Mouse (Mus musculus) cerebellum, postnatal 4 days (tissue): Measurements from ENCODE around the gene Gm14085.
"Not testable (repeated sequence)": the region's sequence is repeated elsewhere in the genome, so short reads cannot be mapped to it uniquely, and the experiment has no call there.

ENCODE experiments used
- DNase-seq, 2 experiments: peaks; one replicate each; pipeline ENCODE4 v3.0.0; 2022; ENCODE audit warnings: low spot score in 2 of 2, mixed read lengths in 1 of 2

The Gm14085 gene

DNA sequence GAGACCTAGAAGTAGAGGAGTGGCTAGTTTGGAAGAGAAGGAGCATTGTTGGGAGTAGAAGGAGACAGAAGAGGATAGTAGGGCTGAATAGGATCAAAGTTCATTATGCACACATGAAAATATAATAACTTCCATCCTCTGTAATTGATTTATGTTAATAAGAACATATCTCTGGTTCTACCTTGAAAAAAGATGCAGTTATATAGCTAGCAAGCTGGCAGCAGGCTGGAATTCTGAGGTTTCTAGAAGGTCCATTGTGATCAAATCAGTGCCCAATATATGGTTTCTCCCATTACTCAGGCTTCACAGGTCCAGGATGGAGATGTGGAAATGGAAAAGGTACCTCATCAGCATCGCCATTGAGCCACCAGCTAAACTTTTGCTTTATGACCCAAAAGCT lies at the start of gene Gm14085:
TSS of gene Gm14085 (plus strand) at position 301 of the 400 bp plus-strand sequence.
- no peak for DNase-seq

DNA sequence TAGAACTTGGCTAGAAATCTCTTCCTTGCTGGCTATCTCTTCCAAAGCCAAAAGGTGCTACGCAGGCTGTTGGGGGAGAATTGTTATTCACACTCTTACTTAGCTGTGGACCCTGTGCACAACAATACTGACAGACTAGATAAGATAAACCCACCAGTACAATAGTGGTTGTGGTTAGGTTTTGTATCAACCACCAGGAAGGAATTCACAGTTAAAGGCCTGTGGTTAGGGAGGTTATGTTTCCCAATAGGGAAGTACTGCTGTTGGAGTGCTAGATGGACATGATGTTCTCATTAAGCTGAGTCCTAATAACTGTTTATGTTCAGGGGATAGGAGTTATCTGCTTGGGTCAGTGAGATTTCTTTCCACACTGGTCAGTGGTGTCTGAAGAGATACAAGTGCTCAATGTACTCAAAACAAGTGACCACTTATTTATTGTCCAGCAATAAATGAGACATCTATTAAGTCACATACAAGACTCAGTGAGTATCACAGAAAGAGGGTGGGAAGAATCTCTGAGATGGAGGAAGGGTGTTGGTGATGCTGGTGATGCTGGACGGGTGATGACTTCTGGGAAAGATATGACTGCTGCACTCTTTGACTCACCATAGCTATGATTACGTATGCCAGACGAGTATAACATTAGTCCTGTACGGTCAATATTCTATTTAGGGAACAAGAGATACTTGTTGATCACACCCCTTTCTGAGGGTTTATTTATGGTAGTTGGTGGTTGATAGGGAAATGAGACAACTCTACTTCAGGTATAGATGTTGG lies 45.8 kb upstream of the Gm14085 start:
- not testable (repeated sequence) for DNase-seq

DNA sequence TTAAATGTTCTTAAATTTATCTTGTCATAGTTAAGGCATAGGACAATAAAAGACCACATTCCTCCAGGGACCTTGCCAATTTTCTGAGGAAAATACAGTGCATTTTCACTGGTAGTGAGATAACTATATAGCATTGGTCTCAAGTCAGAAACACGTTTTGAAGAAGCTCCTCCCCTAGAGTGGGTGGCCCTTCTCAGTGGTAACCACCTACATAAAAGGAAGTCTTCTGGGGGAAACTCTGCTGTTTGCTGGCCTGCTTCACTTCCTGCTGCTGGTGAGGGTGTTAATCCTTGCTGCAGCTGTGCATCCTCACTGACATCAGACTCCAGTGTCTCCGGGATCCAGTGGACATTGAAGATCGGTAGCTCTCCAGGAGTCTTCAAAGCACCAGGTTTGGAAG lies 44.2 kb upstream of the Gm14085 start:
- not testable (repeated sequence) for DNase-seq

DNA sequence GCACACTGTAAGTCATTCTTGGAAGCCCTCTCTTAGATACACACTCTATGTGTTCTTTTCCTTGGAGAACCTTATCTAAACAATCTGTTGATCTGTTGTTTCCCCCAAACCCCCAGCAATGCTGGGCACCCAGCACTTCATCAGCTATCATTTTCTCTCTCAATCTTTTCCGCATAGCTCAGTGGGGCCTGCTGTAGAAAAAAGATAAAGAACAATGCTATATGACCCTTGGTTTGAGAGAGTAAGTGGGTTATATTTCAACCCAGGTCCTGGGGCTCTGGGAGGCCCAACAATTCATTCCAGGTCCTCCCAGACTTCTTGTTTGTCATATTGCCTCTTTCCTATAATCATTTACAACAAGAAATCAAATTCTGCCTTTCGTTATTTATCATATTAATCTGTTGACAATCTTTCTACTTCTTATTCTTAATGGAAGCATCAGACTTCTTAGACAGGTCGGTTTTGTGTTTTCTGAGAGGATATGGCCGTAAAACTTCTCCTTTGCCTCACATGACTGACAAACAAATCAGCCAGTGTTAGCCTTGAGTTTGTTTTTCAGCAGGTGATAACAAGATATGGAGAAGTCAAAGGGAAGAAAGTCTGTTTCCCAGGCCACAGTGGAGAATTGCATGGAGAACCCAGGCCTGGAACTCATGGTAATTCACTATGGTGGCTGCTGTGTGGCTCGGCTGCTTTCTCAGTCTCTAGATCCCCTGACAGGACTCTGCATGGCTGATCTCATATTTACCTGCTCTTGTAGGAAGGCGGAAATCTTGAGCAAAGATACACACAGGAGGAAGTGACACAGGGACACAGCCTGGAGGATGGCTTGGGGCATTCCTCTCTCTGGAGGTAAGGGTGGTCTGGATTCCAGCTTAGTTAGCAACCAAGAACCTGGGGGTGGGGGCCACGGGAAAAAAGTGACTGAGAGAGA lies 43.5 kb upstream of the Gm14085 start:
- no peak for DNase-seq

DNA sequence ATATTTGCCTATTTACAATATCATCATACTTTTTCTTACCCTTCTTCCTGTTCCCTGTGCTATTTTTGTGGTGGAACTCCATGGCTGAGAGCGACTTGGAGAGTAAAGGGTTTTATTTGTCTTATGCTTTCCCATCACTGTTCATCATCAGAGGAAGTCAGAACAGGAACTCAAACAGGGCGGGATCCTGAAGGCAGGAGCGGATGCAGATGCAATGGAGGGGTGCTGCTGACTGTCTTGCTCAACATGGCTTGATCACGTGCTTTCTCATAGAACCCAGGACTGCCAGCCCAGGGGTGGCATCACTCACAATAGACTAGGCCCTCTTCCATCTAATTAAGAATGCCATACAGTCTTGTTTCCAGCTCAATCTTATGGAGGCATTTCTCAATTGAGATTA lies 34.4 kb upstream of the Gm14085 start:
- DNase-seq: no peak

DNA sequence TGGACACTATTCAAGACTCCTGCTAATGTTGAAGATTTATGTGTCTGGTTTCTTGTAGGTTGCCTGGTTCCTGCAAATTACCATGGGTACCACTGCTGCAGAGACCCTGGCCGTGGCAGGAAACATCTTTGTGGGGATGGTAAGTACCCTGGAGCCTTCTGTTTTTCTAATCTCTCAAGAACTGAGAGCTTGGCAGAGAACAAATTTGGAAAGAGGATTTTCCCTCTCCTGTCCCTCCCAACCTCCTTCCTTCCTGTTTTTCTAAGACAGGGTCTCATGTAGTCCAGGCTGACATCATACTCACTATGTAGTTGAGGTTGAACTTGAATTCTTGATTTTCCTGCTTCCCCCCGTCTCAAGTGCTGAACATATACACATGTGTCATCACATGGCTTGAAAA lies 32.3 kb upstream of the Gm14085 start:
- DNase-seq: no peak

DNA sequence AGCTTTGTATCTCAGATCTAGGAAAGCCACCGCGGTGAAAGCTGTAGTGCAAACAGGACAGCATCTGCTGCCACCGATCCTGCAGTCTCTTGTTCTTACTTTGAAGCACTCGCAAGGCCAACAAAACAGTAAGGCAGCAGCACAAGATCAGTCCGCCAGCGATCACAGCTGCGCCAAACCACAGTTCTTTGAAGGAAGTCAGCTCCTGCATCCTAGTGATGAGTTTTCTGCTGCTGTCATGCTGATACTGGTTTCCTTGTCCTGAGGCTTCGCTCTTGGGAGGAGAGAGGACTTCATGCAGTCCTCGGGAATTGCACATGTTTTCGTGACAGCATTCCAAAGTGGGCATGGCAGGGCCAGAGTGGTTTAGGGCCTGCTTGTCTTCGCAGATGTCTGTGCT lies 17.8 kb upstream of the Gm14085 start:
- DNase-seq: peak in 1 of 2 experiments; percentile 1

DNA sequence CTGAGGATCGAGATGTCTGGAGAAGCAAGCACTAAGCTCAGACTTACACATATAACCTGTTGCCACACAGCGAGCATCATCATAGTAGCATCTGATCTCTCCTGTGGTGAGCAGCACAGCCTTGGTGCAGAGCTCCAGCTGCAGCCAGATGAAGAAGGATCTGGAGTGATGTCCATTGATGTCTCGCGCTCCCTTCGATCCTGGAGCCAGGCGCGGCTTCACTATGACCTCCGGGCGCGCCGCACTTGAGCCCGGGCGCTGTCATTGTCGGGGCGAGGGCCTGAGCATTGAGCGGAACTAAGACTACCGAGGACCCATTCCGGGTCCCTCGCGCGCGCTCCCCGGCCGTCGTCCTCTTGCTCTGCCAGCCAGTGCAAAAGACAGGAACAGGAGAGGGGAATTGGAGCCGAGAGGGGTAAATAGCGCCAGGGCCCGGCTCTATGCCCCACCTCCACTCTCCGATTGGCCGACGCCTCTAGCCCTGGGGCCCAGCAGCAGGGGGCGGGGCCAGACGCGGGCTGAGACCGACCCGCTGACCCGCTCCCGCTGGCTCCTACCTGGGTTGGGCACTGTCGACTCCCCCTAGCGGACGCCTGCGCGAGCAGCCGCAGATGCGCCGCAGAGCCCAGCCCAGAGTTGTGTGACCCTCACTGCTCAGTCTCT lies 17.3 kb upstream of the Gm14085 start:
- DNase-seq: peak; percentile 82 to 92

DNA sequence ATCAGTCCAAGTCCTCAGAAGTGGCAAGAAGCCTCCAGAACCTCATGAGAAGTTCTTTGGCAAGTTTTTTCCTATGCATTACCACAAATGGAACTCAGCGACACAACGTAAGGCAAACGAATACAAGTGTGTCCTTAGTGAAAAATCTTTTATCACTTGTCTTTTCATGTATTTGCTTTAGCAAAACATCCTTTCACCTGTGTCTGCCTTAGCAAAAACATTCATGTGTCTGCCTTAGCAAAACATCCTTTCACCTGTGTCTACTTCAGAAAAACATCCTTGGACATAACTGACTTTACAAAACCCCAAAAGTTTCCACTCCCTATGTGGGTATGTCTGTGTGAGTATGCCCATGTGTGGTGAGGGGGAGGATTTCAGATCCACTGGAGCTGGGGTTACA lies 15.5 kb upstream of the Gm14085 start:
- no peak for DNase-seq

DNA sequence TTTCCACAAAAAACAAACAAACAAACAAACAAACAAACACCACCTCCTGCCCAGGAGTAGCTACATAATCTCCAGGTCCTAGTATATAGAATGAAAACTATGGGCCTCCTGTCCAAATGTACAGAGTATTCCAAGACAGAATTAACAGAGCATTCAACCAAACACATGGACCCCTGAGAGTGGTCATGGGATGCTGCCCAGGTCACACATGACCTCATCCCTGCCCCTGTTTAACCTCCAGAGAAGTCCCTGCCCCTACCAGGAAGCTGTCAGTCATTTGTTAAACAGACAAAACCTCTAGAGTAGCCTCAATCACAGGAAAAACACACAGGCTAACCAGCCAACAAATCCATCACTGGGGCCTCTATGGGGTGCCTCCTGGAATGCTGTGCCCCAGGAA lies 8.2 kb upstream of the Gm14085 start:
- DNase-seq: no peak

DNA sequence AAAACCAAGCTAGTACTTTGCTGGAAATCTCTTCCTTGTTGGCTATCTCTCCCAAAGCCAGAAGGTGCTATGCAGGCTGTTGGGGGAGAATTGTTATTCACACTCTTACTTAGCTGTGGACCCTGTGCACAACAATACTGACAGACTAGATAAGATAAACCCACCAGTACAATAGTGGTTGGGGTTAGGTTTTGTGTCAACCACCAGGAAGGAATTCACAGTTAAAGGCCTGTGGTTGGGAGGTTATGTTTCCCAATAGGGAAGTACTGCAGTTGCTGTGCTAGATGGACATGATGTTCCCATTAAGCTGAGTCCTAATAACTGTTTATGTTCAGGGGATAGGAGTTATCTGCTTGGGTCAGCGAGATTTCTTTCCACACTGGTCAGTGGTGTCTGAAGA lies 954 bp upstream of the Gm14085 start:
- DNase-seq: not testable (repeated sequence)

DNA sequence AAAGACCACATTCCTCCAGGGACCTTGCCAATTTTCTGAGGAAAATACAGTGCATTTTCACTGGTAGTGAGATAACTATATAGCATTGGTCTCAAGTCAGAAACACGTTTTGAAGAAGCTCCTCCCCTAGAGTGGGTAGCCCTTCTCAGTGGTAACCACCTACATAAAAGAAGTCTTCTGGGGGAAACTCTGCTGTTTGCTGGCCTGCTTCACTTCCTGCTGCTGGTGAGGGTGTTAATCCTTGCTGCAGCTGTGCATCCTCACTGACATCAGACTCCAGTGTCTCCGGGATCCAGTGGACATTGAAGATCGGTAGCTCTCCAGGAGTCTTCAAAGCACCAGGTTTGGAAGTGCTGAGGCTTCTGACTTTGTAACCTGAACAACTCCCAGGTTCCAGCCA lies 913 bp downstream of the Gm14085 start:
- not testable (repeated sequence) for DNase-seq

DNA sequence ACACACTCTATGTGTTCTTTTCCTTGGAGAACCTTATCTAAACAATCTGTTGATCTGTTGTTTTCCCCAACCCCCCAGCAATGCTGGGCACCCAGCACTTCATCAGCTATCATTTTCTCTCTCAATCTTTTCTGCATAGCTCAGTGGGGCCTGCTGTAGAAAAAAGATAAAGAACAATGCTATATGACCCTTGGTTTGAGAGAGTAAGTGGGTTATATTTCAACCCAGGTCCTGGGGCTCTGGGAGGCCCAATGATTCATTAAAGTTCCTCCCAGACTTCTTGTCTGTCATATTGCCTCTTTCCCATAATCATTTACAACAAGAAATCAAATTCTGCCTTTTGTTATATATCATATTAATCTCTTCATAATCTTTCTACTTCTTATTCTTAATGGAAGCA lies 1.4 kb downstream of the Gm14085 start:
- not testable (repeated sequence) for DNase-seq

DNA sequence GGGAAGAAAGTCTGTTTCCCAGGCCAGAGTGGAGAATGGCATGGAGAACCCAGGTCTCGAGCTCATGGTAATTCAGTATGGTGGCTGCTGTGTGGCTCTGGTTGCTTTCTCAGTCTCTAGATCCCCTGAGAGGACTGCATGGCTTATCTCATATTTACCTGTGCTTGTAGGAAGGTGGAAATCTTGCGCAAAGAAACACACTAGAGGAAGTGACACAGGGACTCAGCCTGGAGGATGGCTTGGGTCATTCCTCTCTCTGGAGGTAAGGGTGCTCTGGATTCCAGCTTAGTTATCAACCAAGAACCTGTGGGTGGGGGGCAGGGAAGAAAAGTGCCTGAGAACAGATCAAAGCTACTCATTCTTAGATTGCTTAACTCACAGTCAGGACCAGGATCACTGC lies 1.9 kb downstream of the Gm14085 start:
- DNase-seq: no peak

DNA sequence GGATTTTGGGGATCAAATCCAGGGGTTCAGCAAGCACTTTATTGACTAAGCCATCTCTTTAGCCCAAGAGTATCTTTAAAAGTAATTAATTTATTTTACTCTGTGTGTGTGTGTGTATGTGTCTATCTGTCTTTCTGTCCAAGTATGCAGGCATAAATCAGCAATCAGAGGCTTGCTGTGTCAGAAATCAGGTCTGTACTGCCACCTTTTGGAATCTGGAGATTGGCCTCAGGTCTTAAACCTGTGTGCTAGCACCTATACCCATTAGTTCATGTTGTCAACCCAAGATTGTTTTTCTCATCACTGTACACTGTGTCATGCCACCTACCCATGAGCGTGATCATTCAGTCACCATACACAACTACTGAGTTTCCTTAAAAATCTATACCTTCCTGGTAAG lies 45.0 kb downstream of the Gm14085 start:
- not testable (repeated sequence) for DNase-seq

DNA sequence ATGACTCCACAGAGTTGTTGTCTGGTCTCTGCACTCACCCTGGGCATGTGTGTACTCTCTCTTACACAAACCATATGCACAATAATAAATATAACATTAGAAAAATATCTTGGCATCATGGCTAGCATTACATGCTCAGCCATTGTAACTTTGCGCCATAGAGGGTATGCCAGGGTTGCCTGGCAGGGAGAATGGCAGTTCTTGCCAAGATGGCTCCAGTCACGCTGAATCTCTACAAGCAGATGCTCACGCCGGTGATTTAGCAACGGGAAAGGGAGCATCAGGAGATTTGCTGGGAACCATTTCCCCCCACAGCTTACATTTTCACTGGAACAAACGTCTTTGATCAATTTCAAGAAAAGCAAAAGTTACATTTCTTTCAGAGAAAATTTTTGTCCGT lies 46.5 kb downstream of the Gm14085 start:
- DNase-seq: peak in 1 of 2 experiments; percentile 47

DNA sequence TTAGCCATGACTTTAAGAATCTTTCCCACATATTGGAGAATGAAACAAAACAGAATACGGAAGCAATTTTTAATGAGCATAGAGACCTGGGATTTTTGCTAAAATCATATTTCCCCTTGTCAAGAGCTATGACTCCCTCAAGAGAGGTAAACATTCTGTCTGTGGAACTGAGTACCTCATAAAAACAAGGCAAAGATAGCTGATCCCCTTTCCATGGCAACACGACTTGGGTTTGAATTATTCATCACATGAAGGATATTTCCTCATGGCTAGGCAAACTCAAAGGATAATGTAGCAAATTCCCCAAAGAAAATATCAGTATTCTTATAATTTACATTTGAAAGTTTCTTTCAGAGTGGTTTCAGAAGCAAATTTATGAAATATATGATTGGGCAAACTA lies 47.0 kb downstream of the Gm14085 start:
- no peak for DNase-seq

DNA sequence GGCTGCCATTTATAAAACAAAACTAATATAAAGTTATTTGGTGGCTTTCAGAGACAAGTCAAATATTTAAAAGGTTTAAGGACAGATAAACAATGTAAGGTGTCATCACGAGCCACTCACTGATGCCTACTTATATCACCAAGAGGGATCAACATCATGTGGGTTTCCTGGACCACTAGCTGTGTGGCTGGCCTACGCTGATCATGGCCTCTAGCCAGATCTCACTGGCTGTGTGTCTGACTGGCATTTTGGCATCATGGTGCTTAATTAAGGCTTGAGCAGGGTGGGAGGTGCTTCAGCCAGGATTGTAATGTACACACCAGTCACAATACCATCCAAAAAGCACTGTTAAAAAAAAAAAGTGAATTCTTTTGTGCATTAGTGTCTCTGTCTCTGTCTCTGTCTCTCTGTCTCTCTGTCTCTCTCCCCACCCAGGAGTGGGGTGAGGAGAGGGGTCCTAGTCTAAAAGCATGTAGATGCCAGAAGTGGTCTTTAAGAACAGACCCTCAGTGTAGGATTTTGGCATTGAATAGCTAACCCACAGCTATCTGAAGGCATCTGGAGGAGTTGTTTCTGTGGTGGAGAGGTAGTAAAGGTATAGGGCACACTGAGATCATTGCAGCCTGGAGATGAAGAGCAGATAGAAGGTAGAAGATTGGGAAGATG lies 47.5 kb downstream of the Gm14085 start:
- peak in 1 of 2 experiments; percentile 49 for DNase-seq

DNA sequence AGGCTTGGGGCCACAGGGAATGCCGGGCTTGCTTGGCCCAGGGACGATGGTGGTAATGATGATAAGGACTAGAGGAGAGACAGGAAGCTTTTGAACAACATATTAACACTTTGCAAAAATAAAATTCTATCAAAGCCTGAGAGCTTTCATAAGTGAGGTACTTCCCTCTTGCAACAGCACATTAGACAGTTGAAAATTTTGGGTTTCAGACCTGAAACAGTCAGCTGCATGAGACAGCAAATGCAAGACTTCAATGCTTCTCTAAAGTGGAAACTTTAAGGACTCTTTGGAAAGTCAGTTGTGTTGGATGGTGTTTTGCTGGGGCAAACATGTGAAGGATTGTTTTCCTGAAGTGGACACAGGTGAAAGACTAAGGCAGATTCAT lies 48.1 kb downstream of the Gm14085 start:
- no peak for DNase-seq

DNA sequence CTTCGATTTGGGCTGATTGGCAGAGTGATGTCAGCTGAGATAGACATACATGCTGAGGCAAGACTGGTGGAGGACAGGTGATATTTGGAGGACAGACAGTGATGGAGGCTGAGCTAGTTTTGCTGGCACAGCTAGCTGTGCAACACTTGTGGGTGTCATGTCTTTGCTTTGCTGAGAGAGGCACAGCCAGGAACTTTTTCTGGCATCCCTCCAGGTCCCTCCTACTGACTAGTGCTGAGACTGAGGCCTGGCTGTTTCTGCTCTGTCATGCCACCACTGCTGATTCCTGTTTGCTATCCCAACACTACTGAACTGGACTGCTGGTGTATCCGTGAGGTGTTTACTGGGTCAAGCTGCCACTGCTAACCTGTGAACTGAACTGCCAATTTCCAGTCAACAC lies 48.6 kb downstream of the Gm14085 start:
- peak in 1 of 2 experiments; percentile 15 for DNase-seq

DNA sequence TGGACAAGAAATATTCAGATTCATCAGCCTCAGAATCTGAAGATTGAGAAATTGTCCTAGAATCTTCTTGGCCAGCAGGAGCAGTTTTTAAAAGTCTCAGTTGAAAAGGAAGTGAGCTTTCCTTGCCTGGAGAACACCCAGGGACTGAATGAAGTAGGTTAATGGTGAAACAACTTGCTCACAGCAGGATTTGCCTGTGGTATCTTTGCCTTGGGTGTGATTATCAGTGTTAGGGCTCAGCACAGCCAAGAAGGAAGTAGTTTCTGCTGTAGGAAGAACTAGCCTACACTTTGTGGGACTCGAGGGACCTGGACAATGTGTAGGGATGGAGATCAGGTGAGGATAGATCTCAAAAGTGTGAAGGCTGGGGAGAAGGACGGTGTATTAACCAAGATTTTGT lies 49.9 kb downstream of the Gm14085 start:
- no peak for DNase-seq

DNA sequence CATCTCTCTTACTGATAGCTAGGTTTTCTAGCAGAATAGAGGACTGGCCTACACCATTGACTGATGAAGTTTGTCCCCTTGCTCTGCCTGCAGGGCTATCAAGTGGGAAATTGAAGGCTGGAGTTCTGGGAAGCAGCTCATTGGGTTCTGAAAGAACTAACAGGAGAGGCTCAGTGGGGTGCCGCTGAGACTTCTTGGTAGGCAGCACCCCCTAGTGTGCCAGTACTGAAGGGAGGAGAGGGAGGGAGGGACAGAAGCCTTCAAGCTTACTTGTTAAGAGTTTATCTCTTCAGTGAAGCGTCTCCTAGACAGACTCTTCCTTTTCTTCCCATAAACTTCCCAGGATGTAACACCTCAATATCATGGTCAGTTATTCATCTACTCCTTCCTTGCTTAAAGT lies 73.6 kb downstream of the Gm14085 start:
- peak in 1 of 2 experiments; percentile 30 for DNase-seq
